Mouse (Mus musculus) heart, postnatal 0 days (tissue): ENCODE measurements around the gene Utp11. TPM values are rescaled to one million over a fixed set of nuclear protein-coding genes. Genes with fewer than 3 reads are reported as not detected.

Experiments
- ATAC-seq: fragments of 200-750 bp; cut with Nextera tagmentation; 2 replicates; pipeline ENCODE4 v1.8.0; 2017; ENCODE audit warnings: low read depth, moderate number of reproducible peaks, moderate library complexity; ENCODE audit not compliant: insufficient read depth
- DNase-seq: peaks from one replicate; pipeline ENCODE4 v3.0.0-alpha.2; 2016; ENCODE audit warnings: low spot score
- H3K27ac ChIP-seq: fragments of 300-500 bp; sonication (generic); 2 replicates; pipeline ENCODE4 v1.5.1; 2014; ENCODE audit warnings: low read depth, mild to moderate bottlenecking
- H3K27me3 ChIP-seq: fragments of 300-500 bp; sonication (generic); 2 replicates; pipeline ENCODE4 v1.6.1; 2014; ENCODE audit warnings: low read length, mixed read lengths; ENCODE audit not compliant: control insufficient read depth, insufficient read depth
- H3K36me3 ChIP-seq: fragments of 300-500 bp; sonication (generic); replicated peaks from 2 replicates; pipeline ENCODE4 v1.6.1; 2014; ENCODE audit warnings: low read length, mixed read lengths; ENCODE audit not compliant: control insufficient read depth, insufficient read depth
- H3K4me1 ChIP-seq: fragments of 300-500 bp; sonication (generic); 2 replicates; pipeline ENCODE4 v1.6.1; 2014; ENCODE audit warnings: antibody characterized with exemption; ENCODE audit not compliant: control insufficient read depth, insufficient read depth
- H3K4me2 ChIP-seq: fragments of 300-500 bp; sonication (generic); 2 replicates; pipeline ENCODE4 v1.6.1; 2014; ENCODE audit warnings: low read depth, mild to moderate bottlenecking, low read length, moderate library complexity
- H3K4me3 ChIP-seq: fragments of 300-500 bp; sonication (generic); 2 replicates; pipeline ENCODE4 v1.5.1; 2014; ENCODE audit warnings: low read depth, low read length
- H3K9ac ChIP-seq: fragments of 300-500 bp; sonication (generic); replicated peaks from 2 replicates; pipeline ENCODE4 v1.6.1; 2014; ENCODE audit warnings: low read depth, low read length, mixed read lengths
- H3K9me3 ChIP-seq: fragments of 300-500 bp; sonication (generic); replicated peaks from 2 replicates; pipeline ENCODE4 v1.6.1; 2016; ENCODE audit warnings: low read length; ENCODE audit not compliant: control insufficient read depth
- CTCF ChIP-seq: IDR thresholded peaks from 2 replicates; pipeline ENCODE4 v1.5.1; 2016; ENCODE audit warnings: antibody characterized with exemption, control low read depth, low read depth
- EP300 ChIP-seq: IDR thresholded peaks from 2 replicates; pipeline ENCODE4 v1.6.1; 2016; ENCODE audit warnings: antibody characterized with exemption, low read depth
- WGBS: fragments of 180-500 bp; shearing (Covaris S2); extraction: QIAGEN DNeasy Blood & Tissue Kit; methylation state at CpG from one replicate; pipeline ENCODE4 v1.1.7; 2014; 5-methylcytosine and 5-hydroxymethylcytosine counted together
- microRNA counts: library from miRNA; unstranded; fragments of <30 nt; microRNA quantifications from one replicate; lab custom pipeline; 2015
- microRNA-seq: library from miRNA; unstranded; fragments of <30 nt; microRNA quantifications from one replicate; pipeline ENCODE4, GENCODE M21; 2016
- polyA plus RNA-seq: library from polyadenylated mRNA; unstranded; fragments of >200 nt; fragmentation: Nextera tagmentation; extraction: Ambion mirVana; gene quantifications from 2 replicates; pipeline ENCODE4 v1.2.1, GENCODE M21; 2015
- total RNA-seq: library from RNA; depleted of rRNA; stranded (reverse); fragments of >200 nt; gene quantifications from 2 replicates; pipeline ENCODE4 v1.2.3, GENCODE M21; 2014; ENCODE audit warnings: low replicate concordance; rRNA removed

Utp11 gene
- total and polyA plus RNA-seq, 2 experiments from 2014 or later: 5.5 to 33.4 TPM

DNA sequence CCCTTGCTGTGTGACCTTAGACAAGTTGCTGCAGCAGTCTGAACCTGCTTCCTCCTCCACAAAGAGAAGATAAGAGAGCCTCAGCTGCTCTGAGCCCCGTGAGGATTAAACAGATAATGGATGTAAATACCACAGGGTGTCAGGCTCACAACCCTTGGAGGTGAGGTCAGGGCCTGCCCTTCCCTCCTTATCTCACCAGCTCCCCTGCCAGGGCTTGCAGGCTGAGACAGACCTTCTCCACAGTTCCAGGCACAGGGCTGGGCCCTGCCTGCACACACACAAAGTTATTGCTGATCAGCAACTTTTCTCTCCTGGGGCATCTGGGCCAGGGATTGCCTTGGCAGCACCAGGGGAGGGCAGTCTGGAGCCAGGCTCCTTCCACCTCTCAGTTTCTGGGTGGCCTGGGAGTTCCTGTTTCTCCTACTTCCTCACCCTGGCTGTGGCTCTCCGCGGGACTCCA lies 48.4 kb downstream of the Utp11 start:
- 22% methylated on average over 3 of the region's 3 CpGs for WGBS
- no peak for DNase-seq
- H3K27ac ChIP-seq: no peak overlapping the region

DNA sequence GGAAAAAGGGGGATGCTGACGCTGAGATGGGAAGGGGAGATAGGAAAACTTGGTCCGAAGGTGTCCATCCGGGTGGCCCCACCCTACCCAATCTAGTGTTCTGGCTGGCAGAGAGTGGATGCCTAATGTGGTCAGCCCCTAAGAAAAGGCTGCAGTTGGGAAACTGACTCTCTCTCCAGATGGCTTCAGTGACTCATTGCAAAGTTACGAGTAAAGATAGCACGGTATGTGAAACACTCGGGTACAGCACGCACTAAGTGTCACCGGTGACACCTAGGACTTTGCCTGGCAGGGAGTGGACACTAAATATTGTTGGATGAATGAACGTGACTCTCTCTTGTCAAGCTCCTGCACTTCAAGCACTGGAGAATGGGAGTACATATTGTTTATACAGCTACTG lies 49.5 kb downstream of the Utp11 start:
- no peaks in the 10 kb centered on the region for H3K9me3 ChIP-seq
- peak; percentile 51 for DNase-seq
- H3K9ac ChIP-seq: no peak overlapping the region
- H3K27me3 ChIP-seq: 0 out of 2 replicates have a peak, but pooled peaks cover under 1% of the 10 kb centered on the region
- TF ChIP-seq CTCF (no peak), EP300 (peak; percentile 30; the same call in 1 of the 2 replicates)
- 41% methylated on average over 9 of the region's 9 CpGs for whole genome bisulfite sequencing
- peak overlapping the region; percentile 66 for H3K27ac ChIP-seq
- no peak overlapping the region for H3K4me3 ChIP-seq
- H3K36me3 ChIP-seq: no peaks in the 10 kb centered on the region
- H3K4me1 ChIP-seq: peaks cover 24% of the 10 kb centered on the region
- H3K4me2 ChIP-seq: no peak overlapping the region
- peak; percentile 78 for ATAC-seq

More for the DNA sequence above, 48.4 kb downstream of the Utp11 start:
- Histone ChIP-seq H3K9me3 (no peaks in the 10 kb centered on the region), H3K36me3 (no peaks in the 10 kb centered on the region), H3K4me3 (no peak overlapping the region), H3K4me1 (peaks cover 24% of the 10 kb centered on the region), H3K27me3 (peaks cover 3% of the 10 kb centered on the region; the same call in 1 of the 2 replicates), H3K4me2 (no peak overlapping the region), H3K9ac (no peak overlapping the region)
- ATAC-seq: 0 out of 2 replicates have a peak, but pooled peaks have one; percentile 10
- TF ChIP-seq EP300 (no peak), CTCF (peak; percentile 18; the same call in 1 of the 2 replicates)

DNA sequence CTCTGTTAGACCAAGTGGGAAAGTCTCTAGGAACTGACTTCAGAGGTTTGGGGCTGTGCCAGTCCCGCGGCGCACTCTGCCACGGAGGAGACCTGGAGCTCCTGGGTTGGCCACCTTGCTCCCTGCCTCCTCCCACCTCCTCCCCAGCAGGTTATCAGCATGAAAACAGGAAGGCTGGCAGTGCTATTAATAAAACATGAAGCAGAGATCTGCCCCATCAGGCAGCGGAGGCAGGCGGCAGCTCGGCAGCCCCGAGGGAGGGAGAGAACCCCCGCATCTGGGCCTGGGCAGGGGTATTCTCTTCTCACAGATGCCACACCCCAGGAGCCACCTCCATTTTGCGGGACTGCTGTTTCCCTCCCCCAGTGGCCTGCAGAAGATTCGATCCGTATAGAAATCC lies 53.7 kb downstream of the Utp11 start:
- no peaks in the 10 kb centered on the region for H3K36me3 ChIP-seq
- TF ChIP-seq CTCF (no peak), EP300 (no peak)
- H3K4me1 ChIP-seq: peaks cover 6% of the 10 kb centered on the region
- H3K27ac ChIP-seq: no peak overlapping the region
- ATAC-seq (no peak), DNase-seq (no peak)
- no peaks in the 10 kb centered on the region for H3K9me3 ChIP-seq
- H3K4me2 ChIP-seq: peak overlapping the region; percentile 41
- no peak overlapping the region for H3K9ac ChIP-seq
- WGBS: 5% methylated on average over 12 of the region's 12 CpGs
- 0 out of 2 replicates have a peak, but pooled peaks cover 2% of the 10 kb centered on the region for H3K27me3 ChIP-seq
- H3K4me3 ChIP-seq: no peak overlapping the region

DNA sequence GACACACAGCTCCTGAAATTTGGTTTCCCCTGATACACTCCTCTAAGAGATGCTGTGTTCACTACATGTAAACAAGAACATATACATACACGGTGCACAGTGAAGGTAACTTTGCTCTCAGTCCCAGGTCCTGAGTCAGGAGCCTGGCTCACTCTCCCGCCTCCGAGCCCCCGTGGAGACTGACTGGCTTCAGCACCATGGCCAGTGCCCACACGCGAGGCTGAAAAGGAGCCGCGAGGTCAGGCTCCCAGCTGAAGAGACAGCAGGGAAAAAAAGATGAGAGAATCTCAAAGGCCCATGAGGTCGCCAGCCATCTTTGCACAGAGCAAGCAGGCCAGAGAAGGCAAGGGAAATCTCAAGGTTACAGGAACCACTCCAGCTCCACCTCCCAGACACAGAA lies 60.1 kb downstream of the Utp11 start:
- WGBS: 4% methylated on average over 9 of the region's 9 CpGs
- no peaks in the 10 kb centered on the region for H3K36me3 ChIP-seq
- H3K4me1 ChIP-seq: no peaks in the 10 kb centered on the region
- H3K9me3 ChIP-seq: no peaks in the 10 kb centered on the region
- no peak overlapping the region for H3K9ac ChIP-seq
- no peak overlapping the region for H3K27ac ChIP-seq
- TF ChIP-seq CTCF: no peak
- TF ChIP-seq EP300: no peak
- 0 out of 2 replicates have a peak, but pooled peaks cover 11% of the 10 kb centered on the region for H3K27me3 ChIP-seq
- H3K4me3 ChIP-seq: no peak overlapping the region
- no peak overlapping the region for H3K4me2 ChIP-seq
- no peak for ATAC-seq
- peak; percentile 47 for DNase-seq

DNA sequence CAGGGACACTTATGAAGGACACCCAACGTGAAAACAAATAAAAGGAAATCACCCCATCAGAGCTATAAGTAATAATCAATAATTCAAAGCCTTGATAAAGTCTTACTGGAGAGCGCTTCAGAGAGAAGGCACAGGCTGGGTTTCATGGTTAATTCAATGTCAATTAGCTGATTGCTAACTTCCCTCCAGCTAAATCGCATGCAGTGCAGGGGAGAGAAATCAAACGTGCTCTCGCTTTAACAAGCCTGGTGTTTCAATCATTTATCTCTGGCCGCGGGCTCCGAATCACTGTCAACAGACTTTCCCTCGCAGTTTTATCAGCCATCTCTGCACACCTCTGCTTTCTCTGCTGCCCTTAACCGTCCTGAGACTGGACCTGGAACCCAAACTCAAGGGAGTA lies 60.5 kb downstream of the Utp11 start:
- Histone ChIP-seq H3K4me2 (no peak overlapping the region), H3K27ac (no peak overlapping the region), H3K27me3 (0 out of 2 replicates have a peak, but pooled peaks cover 11% of the 10 kb centered on the region), H3K36me3 (no peaks in the 10 kb centered on the region), H3K4me3 (no peak overlapping the region), H3K4me1 (no peaks in the 10 kb centered on the region), H3K9ac (no peak overlapping the region), H3K9me3 (no peaks in the 10 kb centered on the region)
- 66% methylated on average over 10 of the region's 10 CpGs for WGBS
- DNase-seq: no peak
- ATAC-seq: no peak
- TF ChIP-seq CTCF (no peak), EP300 (no peak)

DNA sequence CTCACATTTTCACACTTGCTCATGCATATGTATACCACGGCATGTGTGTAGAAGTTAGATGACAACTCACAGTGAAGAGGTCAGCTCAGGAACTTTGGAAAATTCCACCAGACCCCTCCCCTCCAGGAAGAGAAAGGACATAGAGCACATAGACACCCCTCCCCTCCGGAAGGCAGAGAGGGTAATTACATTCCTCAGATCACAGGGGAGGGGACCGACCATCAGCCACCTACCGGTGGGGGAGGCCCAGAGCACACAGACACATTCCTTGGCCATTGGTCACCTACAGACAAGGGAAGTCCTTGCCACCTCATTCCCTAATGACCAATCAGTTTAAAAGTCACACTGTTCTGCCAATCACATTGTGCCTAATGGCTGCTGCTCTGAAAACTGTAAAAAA lies 61.9 kb downstream of the Utp11 start:
- Histone ChIP-seq H3K4me1 (no peaks in the 10 kb centered on the region), H3K9me3 (no peaks in the 10 kb centered on the region), H3K4me3 (no peak overlapping the region), H3K27me3 (0 out of 2 replicates have a peak, but pooled peaks cover 9% of the 10 kb centered on the region), H3K4me2 (no peak overlapping the region), H3K9ac (no peak overlapping the region), H3K36me3 (no peaks in the 10 kb centered on the region), H3K27ac (no peak overlapping the region)
- TF ChIP-seq EP300 (no peak), CTCF (no peak)
- ATAC-seq (no peak), DNase-seq (no peak)
- WGBS: 36% methylated on average over 4 of the region's 4 CpGs

MicroRNA genes within 50 kb of the gene (microRNA counts, 519-probe panel; counts per million panel counts)
- not detected for microRNA mmu-miR-697 (lab: Ali Mortazavi, UCI)

Small RNA genes within 50 kb of the gene (microRNA-seq; reads per million reads assigned to microRNA genes)
- gene Gm24721 (not detected), gene Mir697 (not detected)

Other genes starting within 250 kb of the Utp11 start
- gene 3100002H09Rik, start 82.8 kb downstream of the Utp11 start, total RNA-seq: not detected in 2 replicates
- not detected in 2 replicates for gene 3100002H09Rik, start 82.8 kb downstream of the Utp11 start, polyA plus RNA-seq
- 0.04 and 1.5 TPM in 2 replicates for gene Pou3f1, start 36.8 kb downstream of the Utp11 start, total RNA-seq
- gene Pou3f1, start 36.8 kb downstream of the Utp11 start, polyA plus RNA-seq: 0.03 and 0.08 TPM in 2 replicates
- gene Fhl3, start 7.1 kb upstream of the Utp11 start, total RNA-seq: 7.1 and 14.5 TPM in 2 replicates
- gene Fhl3, start 7.1 kb upstream of the Utp11 start, polyA plus RNA-seq: 6.2 and 6.5 TPM in 2 replicates
- 15.4 and 23.6 TPM in 2 replicates for gene Sf3a3, start 21.2 kb upstream of the Utp11 start, total RNA-seq
- 47.5 and 50.6 TPM in 2 replicates for gene Sf3a3, start 21.2 kb upstream of the Utp11 start, polyA plus RNA-seq
- gene Inpp5b, start 48.2 kb upstream of the Utp11 start, total RNA-seq: 4.7 and 8.2 TPM in 2 replicates
- gene Inpp5b, start 48.2 kb upstream of the Utp11 start, polyA plus RNA-seq: 8.0 and 10.4 TPM in 2 replicates
- gene Mtf1, start 108.5 kb upstream of the Utp11 start, total RNA-seq: 4.8 and 7.1 TPM in 2 replicates
- 9.0 and 9.5 TPM in 2 replicates for gene Mtf1, start 108.5 kb upstream of the Utp11 start, polyA plus RNA-seq
- gene Yrdc, start 157.1 kb upstream of the Utp11 start, total RNA-seq: 31.8 and 41.3 TPM in 2 replicates
- 15.8 and 16.9 TPM in 2 replicates for gene Yrdc, start 157.1 kb upstream of the Utp11 start, polyA plus RNA-seq
- gene 1110065P20Rik, start 157.6 kb upstream of the Utp11 start, total RNA-seq: 70.2 and 127 TPM in 2 replicates
- gene 1110065P20Rik, start 157.6 kb upstream of the Utp11 start, polyA plus RNA-seq: 51.5 and 54.3 TPM in 2 replicates
- gene Maneal, start 168.6 kb upstream of the Utp11 start, total RNA-seq: 0.39 TPM in 1 of 2 replicates, not detected in the other
- gene Maneal, start 168.6 kb upstream of the Utp11 start, polyA plus RNA-seq: 0.04 and 0.11 TPM in 2 replicates
- not detected in 2 replicates for gene Epha10, start 187.3 kb upstream of the Utp11 start, total RNA-seq
- gene Epha10, start 187.3 kb upstream of the Utp11 start, polyA plus RNA-seq: not detected in 2 replicates
- gene 9930104L06Rik, start 243.4 kb upstream of the Utp11 start, total RNA-seq: 9.7 and 18.7 TPM in 2 replicates
- gene 9930104L06Rik, start 243.4 kb upstream of the Utp11 start, polyA plus RNA-seq: 6.0 and 7.1 TPM in 2 replicates
- 26.4 and 28.5 TPM in 2 replicates for gene Cdca8, start 245.7 kb upstream of the Utp11 start, total RNA-seq
- gene Cdca8, start 245.7 kb upstream of the Utp11 start, polyA plus RNA-seq: 31.0 and 31.7 TPM in 2 replicates